21 mouse cellular contexts compared by ENCODE assay signal in genomic region chr2:55263847-55264449, GRCm38 (mm10).
DNase-seq lines count a peak whose midpoint lies in the region; ATAC-seq and TF ChIP-seq lines count a peak whose summit lies in the region.
"Had no signal": no experiment of that assay in that cellular context is flagged by ENCODE, and none has a peak within 500 bp of the region (broad histone marks: within the 10 kb centered on the region; RNA-seq: fewer than 3 reads in every experiment).

No protein-coding gene starts in this region.

- no peak overlapping the region for H3K9ac ChIP-seq in midbrain, embryonic 11.5 days (ENCODE audit: low read length)
- H3K9ac ChIP-seq in midbrain, postnatal 0 days (replicated peaks; ENCODE audit: low read length, poor library complexity, severe bottlenecking) = no peak overlapping the region
- H3K9ac ChIP-seq in hindbrain, embryonic 14.5 days = no peak overlapping the region
- no peak overlapping the region for H3K9ac ChIP-seq in neural tube, embryonic 13.5 days
- no peak overlapping the region for H3K9ac ChIP-seq in stomach, postnatal 0 days (ENCODE audit: low read length)
- H3K9ac ChIP-seq: forebrain, embryonic 13.5 days; forebrain, postnatal 0 days; heart, embryonic 15.5 days had no signal

- no peaks in the 10 kb centered on the region for H3K4me1 ChIP-seq in midbrain, embryonic 11.5 days (ENCODE audit: control insufficient read depth, insufficient read depth, low read length)
- H3K4me1 ChIP-seq in midbrain, postnatal 0 days (ENCODE audit: insufficient read depth, low read length) = no peaks in the 10 kb centered on the region
- H3K4me1 ChIP-seq in hindbrain, embryonic 14.5 days (replicated peaks; ENCODE audit: control insufficient read depth, insufficient read depth, low read length) = 0 out of 2 replicates have a peak, but pooled peaks cover 6% of the 10 kb centered on the region
- peaks cover 10% of the 10 kb centered on the region for H3K4me1 ChIP-seq in neural tube, embryonic 13.5 days (replicated peaks)
- H3K4me1 ChIP-seq in stomach, postnatal 0 days (replicated peaks; ENCODE audit: control insufficient read depth, insufficient read depth) = no peaks in the 10 kb centered on the region
- H3K4me1 ChIP-seq: embryonic facial prominence, embryonic 10.5 days; heart, embryonic 15.5 days had no signal

- H3K4me3 ChIP-seq in midbrain, embryonic 11.5 days (ENCODE audit: low read depth, low read length) = no peak overlapping the region
- no peak overlapping the region for H3K4me3 ChIP-seq in midbrain, postnatal 0 days (ENCODE audit: low read depth, low read length)
- H3K4me3 ChIP-seq in hindbrain, embryonic 14.5 days (replicated peaks; ENCODE audit: low read length) = no peak overlapping the region
- H3K4me3 ChIP-seq in neural tube, embryonic 13.5 days = no peak overlapping the region
- H3K4me3 ChIP-seq in stomach, postnatal 0 days (ENCODE audit: low read depth, low read length) = no peak overlapping the region
- H3K4me3 ChIP-seq: embryonic facial prominence, embryonic 10.5 days; forebrain, embryonic 13.5 days; heart, adult 2 months; heart, embryonic 15.5 days had no signal

- H3K36me3 ChIP-seq in midbrain, embryonic 11.5 days (ENCODE audit: control insufficient read depth, insufficient read depth, low read length) = no peaks in the 10 kb centered on the region
- no peaks in the 10 kb centered on the region for H3K36me3 ChIP-seq in midbrain, postnatal 0 days (ENCODE audit: insufficient read depth, low read length)
- H3K36me3 ChIP-seq in hindbrain, embryonic 14.5 days (replicated peaks; ENCODE audit: control insufficient read depth, insufficient read depth) = no peaks in the 10 kb centered on the region
- H3K36me3 ChIP-seq in neural tube, embryonic 13.5 days = no peaks in the 10 kb centered on the region
- H3K36me3 ChIP-seq in stomach, postnatal 0 days (ENCODE audit: control insufficient read depth, insufficient read depth, low read length) = no peaks in the 10 kb centered on the region
- H3K36me3 ChIP-seq: embryonic facial prominence, embryonic 10.5 days; heart, embryonic 15.5 days had no signal

- no peak for TF ChIP-seq POLR2A in brain, embryonic 14.5 days (IDR thresholded peaks at IDR 0.05; ENCODE audit: borderline replicate concordance, extremely low read depth, insufficient read depth, insufficient read length, poor library complexity, severe bottlenecking)

- H3K27me3 ChIP-seq in midbrain, embryonic 11.5 days (ENCODE audit: control insufficient read depth, insufficient read depth, low read length) = no peaks in the 10 kb centered on the region
- no peaks in the 10 kb centered on the region for H3K27me3 ChIP-seq in midbrain, postnatal 0 days (ENCODE audit: insufficient read depth, low read length)
- H3K27me3 ChIP-seq in hindbrain, embryonic 14.5 days (ENCODE audit: control insufficient read depth, insufficient read depth, low read length) = no peaks in the 10 kb centered on the region
- no peaks in the 10 kb centered on the region for H3K27me3 ChIP-seq in neural tube, embryonic 13.5 days
- H3K27me3 ChIP-seq in stomach, postnatal 0 days (ENCODE audit: control insufficient read depth, insufficient read depth, low read length) = no peaks in the 10 kb centered on the region
- H3K27me3 ChIP-seq: forebrain, embryonic 13.5 days; heart, embryonic 15.5 days had no signal

- no peak overlapping the region for H3K4me2 ChIP-seq in midbrain, embryonic 11.5 days
- H3K4me2 ChIP-seq in midbrain, postnatal 0 days (ENCODE audit: low read depth, low read length, poor library complexity, severe bottlenecking) = no peak overlapping the region
- no peak overlapping the region for H3K4me2 ChIP-seq in hindbrain, embryonic 14.5 days (replicated peaks)
- H3K4me2 ChIP-seq in neural tube, embryonic 13.5 days = no peak overlapping the region
- no peak overlapping the region for H3K4me2 ChIP-seq in stomach, postnatal 0 days (replicated peaks; ENCODE audit: low read depth)
- H3K4me2 ChIP-seq: forebrain, embryonic 13.5 days; heart, embryonic 11.5 days; heart, embryonic 15.5 days had no signal

- peak; percentile 44; the same call in 1 of the 2 replicates for ATAC-seq in midbrain, embryonic 11.5 days (ENCODE audit: low FRiP score)
- no peak for ATAC-seq in midbrain, postnatal 0 days (ENCODE audit: low FRiP score)
- ATAC-seq in hindbrain, embryonic 14.5 days (ENCODE audit: low FRiP score) = peak; percentile 37; the same call in 1 of the 2 replicates
- peak; percentile 83 for ATAC-seq in neural tube, embryonic 13.5 days (ENCODE audit: low read depth)
- ATAC-seq in stomach, postnatal 0 days (ENCODE audit: low FRiP score, low TSS enrichment) = no peak
- ATAC-seq: forebrain, embryonic 13.5 days; forebrain, postnatal 0 days; inflammation-experienced regulatory T-cells, adult 6 months had no signal

- 88% methylated on average over 1 of the region's 2 CpGs for WGBS in midbrain, embryonic 11.5 days
- WGBS in midbrain, postnatal 0 days = 75% methylated on average over 1 of the region's 2 CpGs
- WGBS in hindbrain, embryonic 14.5 days = 70% methylated on average over 1 of the region's 2 CpGs
- 28% methylated on average over 1 of the region's 2 CpGs for WGBS in neural tube, embryonic 13.5 days
- 68% methylated on average over 2 of the region's 2 CpGs for WGBS in stomach, postnatal 0 days

- H3K9me3 ChIP-seq in midbrain, embryonic 11.5 days (ENCODE audit: control insufficient read depth, low read length) = no peaks in the 10 kb centered on the region
- no peaks in the 10 kb centered on the region for H3K9me3 ChIP-seq in midbrain, postnatal 0 days (ENCODE audit: low read length)
- H3K9me3 ChIP-seq in hindbrain, embryonic 14.5 days (ENCODE audit: control insufficient read depth, low read length) = no peaks in the 10 kb centered on the region
- no peaks in the 10 kb centered on the region for H3K9me3 ChIP-seq in neural tube, embryonic 13.5 days
- no peaks in the 10 kb centered on the region for H3K9me3 ChIP-seq in stomach, postnatal 0 days (ENCODE audit: control insufficient read depth, low read length)
- H3K9me3 ChIP-seq: embryonic facial prominence, embryonic 10.5 days; forebrain, embryonic 13.5 days; heart, embryonic 15.5 days had no signal

- H3K27ac ChIP-seq in midbrain, embryonic 11.5 days (ENCODE audit: low read depth, low read length) = no peak overlapping the region
- H3K27ac ChIP-seq in midbrain, postnatal 0 days (ENCODE audit: low read depth, low read length) = no peak overlapping the region
- H3K27ac ChIP-seq in hindbrain, embryonic 14.5 days = no peak overlapping the region
- H3K27ac ChIP-seq in neural tube, embryonic 13.5 days (replicated peaks) = no peak overlapping the region
- no peak overlapping the region for H3K27ac ChIP-seq in stomach, postnatal 0 days (replicated peaks)
- H3K27ac ChIP-seq: embryonic facial prominence, embryonic 10.5 days; forebrain, embryonic 13.5 days; heart, adult 2 months; heart, embryonic 15.5 days had no signal

- TF ChIP-seq CTCF in midbrain, postnatal 0 days (IDR thresholded peaks at IDR 0.05) = no peak
- no peak for TF ChIP-seq CTCF in brain, embryonic 14.5 days (IDR thresholded peaks at IDR 0.05; ENCODE audit: borderline replicate concordance, extremely low read depth, insufficient read depth, insufficient read length)
- no peak for TF ChIP-seq CTCF in stomach, postnatal 0 days (IDR thresholded peaks at IDR 0.05; ENCODE audit: low read depth)

- no peak for DNase-seq in midbrain, embryonic 11.5 days (ENCODE audit: low spot score, missing footprints)
- no peak for DNase-seq in midbrain, postnatal 0 days (ENCODE audit: low spot score)
- peak; percentile 16 for DNase-seq in brain, embryonic 14.5 days (ENCODE audit: low read depth)
- DNase-seq in hindbrain, embryonic 14.5 days (ENCODE audit: low spot score) = no peak
- no peak for DNase-seq in stomach, postnatal 0 days (ENCODE audit: low spot score)
- DNase-seq in c-Kit-positive CD71-positive TER-119-positive erythroid progenitor cells, embryonic 14.5 days (ENCODE audit: low spot score) = no peak
- DNase-seq: adrenal gland, adult 2 months; adrenal gland, postnatal 25 days; cerebellum, adult 11-12 months; cerebellum, adult 9-10 months; cerebellum, postnatal 36 days; forebrain, postnatal 0 days; gastrocnemius, postnatal 14 days; heart, adult 2 months; heart, postnatal 14 days had no signal

- TF ChIP-seq EP300 in stomach, postnatal 0 days (optimal IDR thresholded peaks at IDR 0.05) = no peak

Comparison
In these comparisons a context has a peak if more than half of its experiments do, and no peak if none do; other contexts are left out.
1. ATAC-seq: peak in midbrain, embryonic 11.5 days (single experiment), hindbrain, embryonic 14.5 days (single experiment) and neural tube, embryonic 13.5 days (single experiment); none in midbrain, postnatal 0 days (single experiment) and stomach, postnatal 0 days (single experiment).